Mouse (Mus musculus) liver, postnatal 0 days (tissue): ENCODE measurements at regions not wholly inside any gene's neighbourhood (a gene's known extent, or its start where the extent isn't known, plus 50 kb on each side); places are given as distances from the start of the nearest gene placed in this dataset.

ENCODE experiments used
- CTCF ChIP-seq: sonication (generic); IDR thresholded peaks from 2 replicates; pipeline ENCODE4 v1.5.1; 2016; ENCODE audit warnings: antibody characterized with exemption, low read depth
- EP300 ChIP-seq: IDR thresholded peaks from 2 replicates; pipeline ENCODE4 v1.6.1; 2016; ENCODE audit warnings: antibody characterized with exemption, low read depth, mild to moderate bottlenecking

DNA sequence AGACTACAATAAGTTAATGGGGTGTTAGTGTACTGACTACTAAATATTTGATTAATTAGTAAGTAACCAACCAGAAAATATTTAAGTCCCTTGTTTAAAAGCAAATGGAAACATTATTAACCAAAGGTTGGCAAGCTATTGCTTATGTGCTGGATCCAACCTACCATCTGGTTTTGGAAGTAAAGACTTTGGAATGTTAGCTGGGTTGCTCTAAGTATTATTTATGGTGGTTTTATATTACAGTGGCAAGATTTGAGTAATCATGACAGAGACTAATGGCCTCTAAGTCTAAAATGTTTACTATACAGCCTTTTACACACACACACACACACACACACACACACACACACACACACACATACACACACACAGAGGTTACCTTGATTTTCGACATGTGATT is 86.1 kb upstream of the Ghr start:
- TF ChIP-seq CTCF (no peak), EP300 (no peak)
